Mouse (Mus musculus) kidney, postnatal 36 days (tissue): ENCODE data around the gene Gm20388.

Experiments
- DNase-seq, 2 experiments: peaks; one replicate each; pipeline ENCODE4 v3.0.0; 2021 to 2022; ENCODE audit warnings: mixed read lengths in 2 of 2

The Gm20388 gene

DNA sequence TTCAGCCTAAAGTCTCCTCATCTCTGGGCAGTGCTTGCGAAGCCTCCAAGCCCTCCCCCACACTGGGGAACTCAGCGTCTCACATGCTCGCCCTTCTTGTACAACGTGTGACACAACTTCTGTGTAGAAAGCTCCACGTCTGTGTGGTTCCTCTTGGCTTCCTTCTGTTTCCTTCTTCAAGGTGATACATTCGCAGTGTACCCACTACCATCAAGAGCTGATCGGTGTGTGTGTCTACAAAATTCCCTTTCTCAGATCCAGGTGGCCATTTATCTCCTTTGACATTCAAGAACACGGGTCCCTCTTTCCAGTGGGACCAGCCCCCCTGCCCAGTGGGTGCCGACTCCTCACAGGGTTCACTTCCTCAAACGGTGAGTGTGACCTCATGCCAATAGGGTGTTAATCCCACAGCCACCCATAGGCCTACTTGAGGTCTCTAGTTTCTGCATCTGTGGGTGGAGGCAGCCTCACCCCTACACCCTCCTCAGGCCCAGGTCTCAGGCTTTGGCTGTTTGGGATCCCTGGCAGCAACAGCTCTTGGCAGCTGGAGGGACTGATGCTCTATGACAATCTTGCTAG lies 2519.5 kb downstream of the Gm20388 start:
- peak; percentile 48 to 55 for DNase-seq

DNA sequence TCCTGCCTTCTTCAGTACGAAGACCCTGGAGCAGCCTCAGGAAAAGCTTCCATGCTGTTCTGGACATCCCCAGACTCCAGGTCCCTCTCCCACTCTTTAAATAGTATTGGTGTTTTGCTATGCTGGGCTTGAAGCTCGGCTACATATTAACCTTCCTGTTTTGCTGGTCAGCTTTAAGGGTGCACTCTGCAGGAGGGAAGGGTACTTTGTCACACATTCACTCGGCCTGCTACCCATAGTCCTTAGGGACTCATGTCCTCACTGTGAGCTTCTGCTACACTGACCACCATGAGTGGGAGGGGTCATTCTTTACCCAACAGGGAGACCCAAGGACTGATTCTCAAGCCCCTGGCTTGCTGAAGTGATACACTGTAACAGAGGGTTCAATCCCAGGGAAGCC lies 2520.0 kb downstream of the Gm20388 start:
- peak; percentile 67 to 82 for DNase-seq

DNA sequence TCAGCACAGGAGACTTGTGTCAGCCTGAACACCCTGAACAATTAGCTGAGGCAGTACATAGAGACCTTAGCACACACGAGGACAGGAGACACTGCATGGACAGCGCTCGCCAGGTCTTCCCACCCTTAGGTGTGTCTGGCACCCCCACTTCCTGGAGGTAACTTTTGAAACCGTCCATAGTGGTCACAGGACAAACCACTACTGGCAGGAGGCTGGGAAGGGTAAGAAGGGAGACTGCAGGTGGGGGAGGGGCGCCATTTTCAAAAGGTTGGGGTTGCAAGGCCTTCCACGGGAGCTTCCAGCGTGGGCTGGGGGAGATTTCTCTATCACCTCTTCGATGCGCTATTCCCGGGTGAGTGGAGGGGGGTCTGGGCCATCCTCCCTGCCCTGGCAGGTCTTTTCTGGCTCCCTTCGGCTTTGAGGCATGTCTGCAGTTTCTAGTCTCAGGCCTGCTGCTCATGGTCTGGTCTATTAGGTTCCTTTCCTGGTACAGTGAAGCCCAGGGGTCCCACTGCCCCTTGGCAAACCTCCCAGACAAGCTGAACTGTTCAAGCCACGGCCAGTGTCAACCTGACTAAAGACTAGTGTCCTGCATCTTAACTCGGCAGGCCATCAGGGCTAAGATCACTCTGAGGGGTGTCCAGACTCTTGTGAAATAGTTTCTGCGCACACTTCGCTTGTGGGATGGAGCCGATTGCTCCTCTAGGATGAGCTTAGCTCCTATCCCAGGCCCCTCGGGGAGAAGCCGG lies 2521.2 kb downstream of the Gm20388 start:
- DNase-seq = peak; percentile 51 to 77

DNA sequence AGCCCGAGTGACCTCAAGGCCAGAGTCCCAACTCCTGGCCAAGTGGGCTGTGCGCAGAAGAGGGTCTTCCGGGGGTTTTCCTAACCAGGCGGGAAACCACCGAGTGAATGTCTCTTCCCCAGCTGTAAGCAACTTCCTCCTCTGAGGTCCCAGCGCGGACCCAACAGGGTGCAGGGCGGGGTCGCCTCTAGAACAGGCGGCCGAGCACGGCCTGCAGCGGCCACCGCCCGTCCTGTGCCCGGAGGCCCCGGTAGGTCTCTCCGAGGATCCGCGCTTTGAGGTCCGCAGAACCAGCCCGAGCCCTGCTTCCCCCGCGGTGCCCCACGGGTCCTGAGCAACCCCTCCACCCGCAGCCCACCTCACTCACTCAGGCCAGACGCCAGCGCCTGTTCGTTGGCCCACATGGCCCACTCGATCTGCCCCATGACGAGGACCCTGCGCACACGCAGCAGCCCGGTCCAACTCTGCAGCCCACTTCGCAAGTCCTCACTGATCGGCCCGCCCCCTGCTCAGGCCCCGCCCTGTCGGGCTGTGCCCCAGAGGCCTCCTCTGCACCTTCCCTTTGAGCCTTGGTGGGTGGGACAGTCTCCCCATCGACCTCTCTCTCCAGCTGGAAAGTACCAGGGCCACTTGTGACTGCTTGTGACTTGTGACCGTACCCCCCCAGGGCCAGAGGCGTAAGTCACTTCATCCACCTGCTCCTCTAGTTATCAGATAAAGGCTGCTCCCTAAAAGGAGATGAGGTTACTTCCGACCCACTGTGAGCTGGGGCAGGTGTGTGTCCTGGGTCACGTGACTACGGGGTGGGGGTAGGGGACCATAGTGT lies 2522.0 kb downstream of the Gm20388 start, which contains the start of gene Cyba:
Gene Cyba, minus strand, starts transcription at position 488 of the 826 bp plus-strand sequence.
- peak; percentile 87 to 92 for DNase-seq

DNA sequence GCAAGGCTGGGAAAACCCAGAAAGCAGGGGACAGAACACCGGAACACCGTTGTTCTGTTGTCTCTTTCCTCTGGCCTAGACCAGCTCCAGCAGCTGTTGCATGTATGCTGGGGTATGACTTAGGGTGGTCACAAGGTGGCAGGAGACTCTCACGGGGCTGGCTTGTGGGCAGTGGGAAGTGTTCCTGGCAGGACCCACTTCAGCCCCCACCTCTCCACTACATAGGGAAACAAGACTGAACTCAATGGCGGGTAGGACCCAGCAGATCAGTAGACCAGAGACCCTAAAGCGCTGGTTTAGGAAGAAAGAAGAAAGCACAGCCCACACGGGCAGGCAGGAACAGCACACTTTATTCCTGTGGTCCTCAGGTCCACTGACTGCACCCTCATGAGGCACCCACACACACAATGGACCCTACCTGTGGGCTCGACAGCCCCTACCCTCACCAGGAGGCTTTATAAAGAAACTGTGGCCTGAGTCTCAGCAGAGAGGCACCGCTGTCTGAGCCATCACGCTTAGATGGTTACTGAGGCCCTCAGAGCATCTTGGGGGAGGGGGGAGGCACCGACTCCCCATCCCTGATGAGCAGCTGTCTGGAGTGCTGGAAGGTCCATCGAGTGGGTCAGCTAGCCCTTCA lies 2522.7 kb downstream of the Gm20388 start:
- DNase-seq = no peak

DNA sequence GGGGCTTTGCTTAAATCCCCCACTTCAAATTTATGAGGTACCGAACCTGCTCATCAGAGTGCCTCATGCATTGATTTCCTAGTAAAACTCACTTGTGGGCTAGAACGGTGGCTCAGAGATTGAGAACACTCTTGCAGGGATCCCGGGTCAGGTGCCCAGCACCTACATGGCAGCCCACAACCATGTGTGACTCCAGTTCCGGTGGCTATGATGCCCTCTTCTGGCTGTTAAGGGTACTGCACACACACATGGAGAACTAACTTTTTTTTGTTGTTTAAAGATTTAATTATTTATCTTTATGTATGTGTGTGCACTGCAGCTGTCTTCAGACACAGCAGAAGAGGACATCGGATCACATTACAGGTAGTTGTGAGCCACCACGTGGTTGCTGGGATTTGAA lies 2524.7 kb downstream of the Gm20388 start:
- no peak for DNase-seq

DNA sequence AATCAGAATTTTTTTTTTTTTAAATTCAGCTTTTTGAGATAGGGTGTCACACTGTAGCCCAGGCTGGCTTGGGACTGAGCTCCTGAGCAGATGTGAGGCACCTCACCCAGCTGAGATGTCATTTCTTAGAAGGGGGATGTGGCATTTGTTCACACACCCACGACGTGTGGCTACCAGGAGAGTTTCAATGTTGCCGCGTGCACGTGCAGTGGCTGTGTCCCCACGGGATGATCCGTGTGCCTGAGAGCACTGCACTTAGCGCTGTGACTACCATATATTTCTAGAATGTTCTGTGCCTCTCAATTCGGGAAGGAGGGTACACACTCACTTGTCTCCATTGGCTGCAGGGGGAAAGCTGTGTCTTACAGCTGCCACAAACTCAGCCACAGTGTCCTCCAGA lies 2525.5 kb downstream of the Gm20388 start:
- DNase-seq = no peak

DNA sequence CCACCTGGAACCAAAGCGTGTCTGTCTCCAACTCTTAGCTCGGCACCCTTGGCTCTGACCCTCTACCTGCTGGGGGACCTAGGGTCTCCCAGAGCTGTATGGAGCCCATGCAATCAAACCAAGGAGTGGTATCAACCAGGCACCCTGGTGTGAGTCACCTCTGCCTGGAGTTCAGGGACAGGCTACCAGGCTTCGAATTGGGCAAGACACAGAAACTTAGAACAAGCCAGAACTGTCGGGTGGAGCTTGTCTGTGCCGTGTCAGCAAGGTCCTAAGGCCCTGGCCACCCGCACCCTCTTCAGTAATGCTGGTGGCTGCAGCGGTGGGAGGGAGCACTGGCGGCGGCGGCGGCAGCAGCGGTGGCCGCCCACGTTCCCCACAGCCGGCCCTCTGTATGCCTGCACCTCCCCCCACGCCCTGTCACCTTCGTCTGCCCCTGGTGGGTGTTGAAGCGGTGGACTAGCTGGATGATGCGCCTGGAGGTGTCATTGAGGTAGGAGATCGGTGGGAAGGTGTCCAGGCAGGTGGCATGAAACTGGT lies 2526.0 kb downstream of the Gm20388 start:
- DNase-seq = no peak

DNA sequence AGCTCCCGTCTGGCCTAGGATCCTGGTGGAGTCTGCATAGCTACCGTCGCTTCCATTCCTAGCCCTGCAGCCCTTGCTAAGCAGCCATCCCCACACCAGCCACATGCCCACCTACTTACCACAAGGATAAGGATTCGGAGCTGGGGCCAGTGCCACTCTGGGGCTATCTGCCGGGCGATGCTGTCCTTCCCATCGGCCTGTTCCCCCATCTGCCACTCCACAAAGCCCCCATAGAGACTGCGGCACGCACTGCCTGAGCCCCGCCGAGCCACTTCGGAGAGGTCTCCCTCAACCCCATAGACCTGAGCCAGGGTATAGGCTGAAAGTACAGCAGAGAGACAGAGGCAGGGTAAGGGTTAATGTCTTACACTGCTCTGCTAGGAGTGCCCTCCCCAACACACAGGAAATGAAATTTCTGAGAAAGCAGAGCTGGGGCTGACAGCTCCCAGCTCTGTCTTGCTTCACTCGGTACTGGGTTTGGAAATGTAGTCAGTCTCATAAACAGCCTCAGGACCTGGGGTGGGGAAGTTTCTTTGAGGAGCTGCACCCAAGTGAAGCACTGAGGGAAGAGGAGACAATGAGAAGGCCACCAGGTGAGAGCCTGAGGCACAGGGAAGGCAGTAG lies 2527.2 kb downstream of the Gm20388 start:
- no peak for DNase-seq

DNA sequence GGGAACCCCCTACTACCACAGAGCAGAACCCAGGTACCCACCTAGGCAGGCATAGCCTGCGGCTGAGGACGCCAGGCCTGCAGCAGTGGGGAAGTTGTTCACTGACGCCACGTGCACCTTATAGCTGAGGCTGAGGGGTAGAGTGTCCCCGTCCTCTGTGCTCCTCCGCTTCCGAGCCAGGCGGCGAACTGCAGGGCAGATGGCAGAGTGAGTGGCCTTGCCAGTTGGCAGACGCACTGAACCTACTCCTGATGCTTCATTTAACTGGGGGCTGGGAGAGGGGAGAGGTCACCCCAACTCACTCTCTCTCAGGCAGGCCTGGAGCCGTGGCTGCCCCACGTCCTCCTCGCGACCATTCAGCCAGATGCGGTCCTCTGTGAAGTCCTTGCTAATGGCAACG lies 2528.7 kb downstream of the Gm20388 start:
- DNase-seq = no peak

DNA sequence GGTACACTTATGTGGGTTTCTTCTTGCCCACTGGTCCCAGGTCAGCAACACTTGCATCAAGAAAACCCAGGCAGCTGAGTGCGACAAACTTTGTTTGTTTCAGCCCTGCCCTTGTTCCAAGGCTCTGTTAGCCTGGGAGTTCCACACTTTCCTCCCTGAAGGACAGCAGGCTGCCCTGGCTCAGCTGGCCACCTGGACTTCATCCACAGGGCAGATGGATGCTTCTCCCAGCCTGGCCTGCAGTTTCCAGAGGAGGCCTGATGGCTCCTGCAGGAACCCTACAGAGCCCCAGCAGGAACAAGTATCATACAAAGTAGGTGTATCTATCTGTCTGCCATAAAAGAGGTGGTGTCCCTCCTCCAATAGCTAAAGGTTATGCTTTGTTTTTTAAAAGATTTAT lies 2530.7 kb downstream of the Gm20388 start:
- no peak for DNase-seq

DNA sequence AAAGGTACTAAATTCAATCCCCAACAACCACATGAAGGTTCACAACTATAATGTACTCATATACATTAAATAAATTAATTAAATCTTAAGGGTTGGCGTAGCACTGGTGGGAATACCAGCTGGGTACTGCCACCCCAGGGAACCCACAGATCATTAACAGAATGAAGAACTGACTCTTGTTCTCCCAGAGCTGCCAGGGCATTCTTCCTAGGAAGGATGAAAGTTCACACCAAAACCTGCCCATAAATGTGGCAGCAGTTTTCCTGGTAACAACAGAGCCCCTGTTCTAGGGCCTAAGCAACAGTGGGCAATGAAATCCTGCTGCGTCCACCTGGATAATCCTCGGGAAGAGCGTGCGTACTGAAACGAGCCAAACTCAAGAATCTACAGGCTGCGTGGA lies 2531.7 kb downstream of the Gm20388 start:
- no peak for DNase-seq

DNA sequence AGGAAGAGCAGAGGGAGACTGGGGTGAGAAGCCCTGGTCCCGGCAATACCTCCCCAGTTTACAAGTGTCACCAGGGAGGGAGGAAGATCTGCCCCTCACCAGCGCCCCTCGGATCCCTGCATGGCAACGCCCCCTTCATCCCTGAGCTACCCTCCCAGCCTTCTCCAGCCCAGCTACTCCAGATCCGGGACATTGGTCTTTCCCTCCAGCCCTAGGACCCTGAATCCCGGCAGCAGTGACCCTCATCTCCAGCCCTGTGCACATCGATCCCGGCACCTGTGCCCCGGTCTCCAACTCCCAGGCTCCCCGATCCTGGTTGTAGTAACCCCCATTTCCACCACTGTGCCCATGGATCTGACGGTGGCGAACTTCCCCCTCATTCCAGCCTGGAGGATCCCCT lies 2532.1 kb downstream of the Gm20388 start:
- DNase-seq = no peak

DNA sequence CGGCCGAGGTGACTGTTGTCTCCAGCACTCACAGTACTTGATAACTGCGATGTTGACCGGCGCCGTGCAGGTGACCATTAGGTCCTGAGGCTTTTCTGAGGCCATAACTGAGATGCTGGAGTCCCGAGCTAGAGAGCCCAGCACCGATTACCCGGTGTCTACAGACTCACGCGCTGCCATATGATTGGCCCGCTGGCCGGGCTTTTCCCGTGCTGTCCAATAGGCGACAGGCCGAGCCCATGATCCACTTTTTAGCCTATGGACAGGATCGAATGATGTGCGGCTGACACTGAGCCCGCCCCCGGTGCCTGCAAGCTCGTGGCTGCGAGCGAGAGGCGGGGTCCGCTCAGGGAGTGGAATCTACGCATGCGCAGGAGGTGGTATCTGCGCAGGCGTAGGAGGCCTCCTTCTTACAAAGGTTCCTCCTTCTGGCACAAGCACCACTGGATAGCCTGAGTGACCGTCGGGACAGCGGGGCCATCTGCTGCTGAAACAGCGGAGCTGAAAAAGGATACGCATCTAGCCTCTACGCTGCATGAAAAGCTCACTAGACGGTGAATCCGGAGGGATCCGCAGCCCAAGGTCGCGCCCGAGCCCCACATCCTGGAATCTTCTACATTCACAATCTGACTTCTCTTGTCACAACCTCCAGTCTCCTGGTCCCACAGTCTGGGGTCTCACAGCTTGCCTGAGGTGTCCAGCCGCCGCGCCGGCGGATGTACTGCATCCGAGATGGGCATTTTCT lies 2532.8 kb downstream of the Gm20388 start, which contains the start of gene Mvd:
Gene Mvd, minus strand, starts transcription at position 161 of the 745 bp plus-strand sequence.
- DNase-seq = peak; percentile 99 to 100

DNA sequence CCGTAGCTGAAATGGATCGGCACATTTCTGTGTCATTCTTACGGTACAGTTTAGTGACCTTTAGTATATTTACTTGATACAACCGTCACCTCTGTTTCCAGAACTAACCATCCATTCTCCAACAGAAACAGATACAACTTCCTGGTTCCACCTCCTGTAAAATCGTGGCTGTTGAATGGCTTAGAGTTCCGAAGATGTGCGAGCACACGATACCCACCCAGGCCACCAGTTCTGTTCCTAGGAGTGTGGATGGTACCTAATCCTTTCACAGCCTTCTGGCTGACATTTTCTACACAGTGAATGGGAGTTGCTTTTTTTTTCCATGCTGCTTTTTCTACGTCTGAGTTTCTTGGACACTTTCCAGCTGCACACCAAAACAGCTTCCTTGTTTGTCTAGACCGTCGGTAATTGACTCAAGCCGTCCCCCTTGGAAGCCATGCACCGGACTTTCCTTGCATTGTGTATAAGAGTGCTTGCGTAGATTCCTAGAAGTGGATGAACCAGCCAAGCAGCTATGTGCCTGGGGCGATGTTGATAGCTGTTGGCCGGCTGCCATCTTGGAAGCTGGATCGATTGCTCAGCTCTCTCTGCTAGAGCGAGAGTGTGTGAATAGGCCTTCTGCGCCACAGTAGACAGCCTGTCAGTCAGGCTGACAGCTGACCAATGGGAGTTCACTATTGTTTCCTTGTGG lies 2533.6 kb downstream of the Gm20388 start:
- DNase-seq = peak; percentile 89

DNA sequence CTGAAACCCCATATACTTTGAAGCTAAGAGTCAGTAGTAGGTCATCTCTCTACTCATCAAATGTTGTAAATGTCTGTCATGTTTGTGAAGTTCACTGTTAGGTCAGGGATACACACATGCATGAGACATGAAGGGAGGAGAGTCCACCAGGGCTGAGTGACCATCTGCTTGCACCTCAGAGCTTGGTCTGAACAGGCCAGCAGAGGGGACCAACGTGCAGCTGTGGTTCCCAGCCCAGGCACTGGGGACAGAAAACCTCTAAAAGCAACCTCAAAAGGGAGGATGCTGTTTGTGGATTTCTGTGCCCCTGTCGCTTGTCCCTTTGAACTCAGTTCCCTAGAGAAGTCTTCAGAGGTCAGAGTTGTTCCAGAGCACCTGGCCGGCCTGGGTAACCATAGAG lies 2534.6 kb downstream of the Gm20388 start:
- DNase-seq = no peak

DNA sequence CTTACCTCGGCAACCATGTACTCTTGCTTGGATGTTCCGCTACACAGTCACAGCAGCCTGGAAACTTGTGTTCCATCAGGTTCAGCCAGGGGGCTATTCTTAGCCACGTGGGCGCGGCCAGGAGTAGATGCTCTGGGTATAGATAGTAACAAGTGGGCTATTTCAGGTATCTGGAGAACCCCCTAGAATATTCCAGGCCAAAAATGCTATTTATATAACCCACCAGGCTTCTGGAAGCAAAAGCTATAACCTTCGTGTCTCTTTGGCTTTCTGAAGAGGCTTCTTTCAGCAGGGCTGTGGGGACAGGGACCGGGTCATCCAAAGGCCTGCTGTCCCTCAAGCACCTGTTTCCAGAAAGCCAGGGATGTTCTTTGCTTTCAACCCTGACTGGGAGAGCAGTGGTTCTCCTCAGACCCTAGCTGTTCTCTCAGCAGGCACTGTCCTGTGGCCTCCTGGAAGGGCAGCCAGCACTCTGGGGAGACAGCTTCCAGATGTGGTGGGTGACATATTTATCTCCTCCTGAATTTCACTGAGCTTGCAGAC lies 2540.6 kb downstream of the Gm20388 start:
- DNase-seq = no peak

DNA sequence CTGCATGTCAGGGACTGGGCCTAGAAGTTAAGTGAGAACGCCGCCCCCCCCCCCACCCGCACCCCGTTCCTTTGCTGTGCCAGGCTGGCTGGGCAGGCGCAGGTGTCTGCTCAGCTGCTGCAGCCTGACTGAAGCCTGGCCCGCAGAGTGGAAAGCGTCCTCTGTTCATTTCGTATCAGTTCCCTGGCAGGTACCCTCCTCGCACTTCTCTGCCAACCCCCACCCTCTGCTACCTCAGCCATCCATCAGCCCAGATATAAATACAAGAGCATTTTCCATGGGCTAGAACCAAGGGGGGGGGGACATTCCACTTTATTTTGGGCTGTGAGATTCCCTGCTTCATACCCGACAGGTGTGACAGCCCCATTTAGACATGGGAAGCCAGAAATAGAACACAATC lies 2541.5 kb downstream of the Gm20388 start:
- DNase-seq = no peak

DNA sequence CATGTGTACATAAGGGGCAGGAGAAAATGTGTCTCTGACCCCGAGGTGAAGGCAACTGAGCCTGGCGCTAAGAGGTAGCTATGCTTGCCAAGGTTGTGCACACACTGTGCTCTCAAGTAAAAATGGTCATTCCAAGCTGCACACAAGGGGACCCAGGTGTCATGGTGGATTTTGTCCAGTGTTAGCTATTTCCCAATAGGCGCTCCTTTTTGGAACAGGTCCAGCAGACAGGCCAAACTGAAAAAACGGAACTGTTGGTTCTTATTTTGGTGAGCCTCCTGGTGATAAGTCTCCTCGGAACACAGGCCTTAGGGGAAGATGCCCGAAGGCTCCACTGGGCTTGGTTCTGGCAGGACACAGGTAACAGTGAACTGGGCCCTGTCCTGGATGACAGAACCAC lies 2543.8 kb downstream of the Gm20388 start:
- DNase-seq = no peak

DNA sequence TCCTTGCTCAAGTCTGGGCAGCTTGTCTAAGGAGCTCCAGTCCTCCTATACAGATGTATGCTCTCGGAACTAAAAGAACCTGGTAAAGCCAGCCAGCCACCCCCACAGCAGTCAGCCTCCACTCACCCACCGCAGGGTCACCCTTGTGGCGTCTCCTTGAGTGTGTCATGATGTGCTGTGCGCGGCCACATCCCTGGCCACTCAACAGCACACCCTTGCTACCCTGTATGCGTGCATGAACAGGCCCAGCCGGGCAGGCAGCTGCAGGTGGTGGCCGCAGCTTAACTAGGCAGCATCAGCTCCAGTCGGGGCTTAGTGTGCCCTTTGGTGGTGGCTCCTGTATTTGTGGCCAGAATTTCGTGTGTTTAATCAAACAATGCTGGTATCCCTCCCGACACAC lies 2546.5 kb downstream of the Gm20388 start:
- no peak for DNase-seq
